Mouse (Mus musculus): Measurements from ENCODE around the gene Cfl1. TPM values are rescaled to one million over a fixed set of nuclear protein-coding genes. Genes with fewer than 3 reads are reported as not detected.

Cfl1 gene
- polyA plus RNA-seq, 1 experiment from 2014 or later, result 2,378 TPM

DNA sequence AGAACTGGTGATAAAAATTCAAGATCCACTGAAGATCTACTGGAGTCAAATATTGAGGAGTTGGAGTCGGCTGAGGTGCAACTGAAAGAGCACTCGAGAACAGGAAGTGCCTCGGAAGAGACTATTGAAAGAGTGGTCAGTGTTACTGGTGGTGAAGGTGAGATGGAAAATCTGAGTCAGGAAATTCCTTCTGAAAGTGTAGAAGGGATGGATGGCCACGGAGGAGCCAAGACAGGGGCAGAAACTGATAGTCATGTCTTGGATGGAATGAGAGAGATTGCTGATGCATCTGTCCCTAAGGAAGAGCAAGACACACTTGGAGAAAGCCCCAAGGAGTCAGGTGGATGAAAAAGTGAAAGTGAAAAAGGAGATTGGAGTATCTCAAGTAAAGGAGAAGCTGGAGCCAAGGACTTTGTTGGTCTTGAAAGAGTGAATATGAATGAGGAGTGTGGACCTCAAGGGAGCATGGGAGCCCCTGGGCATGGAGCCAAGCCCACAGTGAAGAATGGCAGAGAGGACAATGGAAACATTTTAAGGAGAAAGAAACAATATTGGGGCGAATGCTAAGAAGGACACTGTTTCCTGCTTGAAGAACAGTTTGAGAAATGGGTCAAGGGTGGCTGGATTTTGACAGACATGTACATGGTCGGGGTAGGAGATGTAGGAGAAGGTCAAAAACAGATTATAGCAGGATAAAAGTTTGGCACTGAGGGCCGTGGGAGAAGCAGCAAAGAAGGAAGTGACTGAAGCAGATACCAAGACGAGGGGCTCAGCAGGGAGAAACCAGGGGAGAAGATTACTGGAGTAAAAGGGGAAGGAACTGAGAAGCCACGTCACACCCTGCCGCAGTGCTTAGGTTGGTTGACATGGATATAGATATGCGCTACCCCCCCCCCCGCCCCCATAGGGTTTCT, 22.1 kb downstream of the Cfl1 start:
- no peaks in the 10 kb centered on the region for H3K27me3 ChIP-seq (replicated peaks; ENCODE audit: control insufficient read depth, insufficient read depth, low read length)
- H3K27ac ChIP-seq (ENCODE audit: low read length), result no peak overlapping the region
- no peak overlapping the region for H3K4me3 ChIP-seq (ENCODE audit: low read length)
- H3K4me1 ChIP-seq (ENCODE audit: control insufficient read depth, insufficient read depth, low read length), result peaks cover 27% of the 10 kb centered on the region
- no peaks in the 10 kb centered on the region for H3K36me3 ChIP-seq (ENCODE audit: control insufficient read depth, insufficient read depth, low read length)
- 78% methylated on average over 12 of the region's 12 CpGs for whole genome bisulfite sequencing
- ATAC-seq, result no peak
- no peak overlapping the region for H3K4me2 ChIP-seq (ENCODE audit: low read depth, low read length)
- no peak overlapping the region for H3K9ac ChIP-seq (ENCODE audit: low read depth, low read length)
- H3K9me3 ChIP-seq (ENCODE audit: control insufficient read depth, low read length), result no peaks in the 10 kb centered on the region

DNA sequence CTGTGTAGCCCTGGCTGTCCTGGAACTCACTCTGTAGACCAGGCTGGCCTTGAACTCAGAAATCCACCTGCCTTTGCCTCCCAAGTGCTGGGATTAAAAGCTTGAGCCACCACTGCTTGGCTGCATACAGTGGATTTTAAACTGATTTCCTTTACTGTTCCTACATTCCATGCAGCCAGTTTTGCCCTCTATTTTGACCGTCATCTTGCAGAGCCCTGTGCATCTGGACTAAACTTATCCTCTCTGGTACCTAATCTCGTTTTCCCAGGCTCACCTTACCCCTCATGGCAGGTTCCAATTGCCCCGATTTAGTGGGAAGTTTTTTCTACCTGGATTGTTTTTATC, 22.7 kb downstream of the Cfl1 start:
- no peak for ATAC-seq
- Histone ChIP-seq H3K36me3 (ENCODE audit: control insufficient read depth, insufficient read depth, low read length) (no peaks in the 10 kb centered on the region), H3K9me3 (ENCODE audit: control insufficient read depth, low read length) (no peaks in the 10 kb centered on the region), H3K9ac (ENCODE audit: low read depth, low read length) (no peak overlapping the region), H3K4me2 (ENCODE audit: low read depth, low read length) (no peak overlapping the region), H3K27me3 (replicated peaks; ENCODE audit: control insufficient read depth, insufficient read depth, low read length) (no peaks in the 10 kb centered on the region), H3K27ac (ENCODE audit: low read length) (no peak overlapping the region), H3K4me1 (ENCODE audit: control insufficient read depth, insufficient read depth, low read length) (peaks cover 27% of the 10 kb centered on the region), H3K4me3 (ENCODE audit: low read length) (no peak overlapping the region)
- 84% methylated on average over 3 of the region's 3 CpGs for WGBS

DNA sequence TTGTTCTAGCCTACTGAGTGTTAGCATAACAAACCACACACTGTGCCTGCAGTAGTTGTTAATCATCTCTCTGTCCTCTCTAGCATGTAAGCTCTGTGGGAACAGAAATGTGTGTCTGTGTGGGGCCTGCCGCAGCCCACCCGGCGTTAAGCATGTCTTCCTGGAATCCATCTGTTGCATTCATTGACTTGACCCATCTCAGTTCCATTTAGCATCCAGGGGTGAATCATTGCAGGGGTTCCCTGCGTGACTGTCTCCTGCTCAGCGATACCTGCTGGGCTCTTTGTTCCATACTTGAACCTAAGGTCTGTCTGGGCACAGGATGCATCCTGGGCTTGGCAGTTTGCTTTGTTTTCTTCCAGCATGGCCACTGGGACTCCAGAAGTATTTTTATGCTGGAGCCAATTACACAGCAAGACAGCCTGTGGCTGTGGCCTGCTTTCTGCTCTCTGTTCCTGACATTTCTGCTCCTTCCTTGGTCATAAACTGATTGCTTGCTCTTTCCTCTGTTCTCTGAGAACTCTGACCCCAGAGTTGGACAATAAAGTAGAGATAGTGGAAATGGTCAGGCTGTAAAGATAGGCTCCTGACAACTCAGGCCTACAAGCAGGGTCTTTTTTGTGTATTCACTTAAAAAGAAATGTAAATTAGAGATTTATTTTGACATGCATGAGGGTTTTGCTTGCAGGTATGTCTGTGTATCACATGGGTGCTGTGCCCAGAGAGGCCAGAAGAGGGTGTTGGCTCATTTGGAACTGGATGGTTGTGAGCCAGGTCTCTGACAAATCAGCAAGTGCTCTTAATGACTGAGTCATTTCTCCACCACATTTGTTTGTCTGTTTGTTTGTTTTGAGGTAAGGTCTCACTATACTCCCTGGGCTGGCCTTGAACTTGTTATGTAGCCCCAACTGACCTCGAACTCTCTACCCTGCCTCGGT, 25.9 kb downstream of the Cfl1 start:
- H3K9me3 ChIP-seq (ENCODE audit: control insufficient read depth, low read length), result no peaks in the 10 kb centered on the region
- WGBS, result 68% methylated on average over 7 of the region's 7 CpGs
- no peak overlapping the region for H3K9ac ChIP-seq (ENCODE audit: low read depth, low read length)
- peak; percentile 62 for ATAC-seq
- H3K4me1 ChIP-seq (ENCODE audit: control insufficient read depth, insufficient read depth, low read length), result peaks cover 19% of the 10 kb centered on the region
- H3K4me3 ChIP-seq (ENCODE audit: low read length), result no peak overlapping the region
- no peaks in the 10 kb centered on the region for H3K36me3 ChIP-seq (ENCODE audit: control insufficient read depth, insufficient read depth, low read length)
- H3K27ac ChIP-seq (ENCODE audit: low read length), result peak overlapping the region; percentile 65
- no peak overlapping the region for H3K4me2 ChIP-seq (ENCODE audit: low read depth, low read length)
- no peaks in the 10 kb centered on the region for H3K27me3 ChIP-seq (replicated peaks; ENCODE audit: control insufficient read depth, insufficient read depth, low read length)

DNA sequence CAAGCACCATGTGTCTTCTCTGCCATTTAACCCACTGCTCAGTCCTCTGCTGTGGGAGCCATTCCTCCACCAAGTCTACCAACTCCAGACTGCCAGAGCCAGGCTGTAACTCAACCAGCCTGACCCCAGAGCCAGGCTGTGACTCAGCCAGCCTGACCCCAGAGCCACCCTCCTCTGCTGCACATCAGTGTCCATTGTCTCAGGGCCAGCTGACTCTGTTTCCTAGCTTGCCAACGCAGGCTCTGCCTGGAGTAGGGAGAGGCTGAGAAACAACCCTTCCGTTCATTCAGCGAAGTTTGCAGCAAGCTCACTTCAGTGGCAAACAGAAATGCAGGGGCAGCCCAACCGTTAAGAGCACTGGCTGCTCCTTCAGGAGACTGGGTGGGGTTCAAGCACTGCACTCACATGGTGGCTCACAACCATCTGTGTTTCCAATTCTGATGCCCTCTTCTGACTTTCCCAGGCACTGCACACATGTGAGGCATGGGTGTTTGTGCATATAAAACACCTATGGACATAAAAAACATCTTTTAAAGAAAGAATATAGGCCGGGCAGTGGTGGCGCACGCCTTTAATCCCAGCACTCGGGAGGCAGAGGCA, 26.8 kb downstream of the Cfl1 start:
- no peaks in the 10 kb centered on the region for H3K27me3 ChIP-seq (replicated peaks; ENCODE audit: control insufficient read depth, insufficient read depth, low read length)
- H3K36me3 ChIP-seq (ENCODE audit: control insufficient read depth, insufficient read depth, low read length), result no peaks in the 10 kb centered on the region
- no peak overlapping the region for H3K9ac ChIP-seq (ENCODE audit: low read depth, low read length)
- no peak overlapping the region for H3K4me2 ChIP-seq (ENCODE audit: low read depth, low read length)
- WGBS, result 76% methylated on average over 8 of the region's 8 CpGs
- no peak overlapping the region for H3K4me3 ChIP-seq (ENCODE audit: low read length)
- H3K27ac ChIP-seq (ENCODE audit: low read length), result peak overlapping the region; percentile 17
- H3K9me3 ChIP-seq (ENCODE audit: control insufficient read depth, low read length), result no peaks in the 10 kb centered on the region
- H3K4me1 ChIP-seq (ENCODE audit: control insufficient read depth, insufficient read depth, low read length), result peaks cover 15% of the 10 kb centered on the region
- ATAC-seq, result peak; percentile 29; the same call in 1 of the 2 replicates

DNA sequence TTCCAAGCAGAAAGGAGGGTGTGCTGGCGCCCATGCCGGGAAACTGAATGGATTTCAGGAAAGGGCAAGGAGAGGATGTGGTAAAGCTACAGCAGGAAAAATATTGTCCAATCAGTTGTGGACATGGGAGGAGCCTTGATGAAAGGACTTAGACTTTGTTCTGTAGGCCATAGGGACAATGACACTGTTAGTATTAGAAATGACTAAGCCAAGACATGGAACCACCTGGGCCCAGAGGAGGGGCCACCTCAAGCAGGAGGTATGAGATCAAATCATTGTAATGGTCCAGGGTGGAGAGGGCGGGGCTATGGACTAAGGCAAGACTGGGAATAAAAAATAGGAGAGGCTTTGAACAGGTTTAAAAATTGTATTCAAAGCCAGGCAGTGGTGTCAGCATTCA, 28.5 kb downstream of the Cfl1 start:
- Histone ChIP-seq H3K4me3 (ENCODE audit: low read length) (no peak overlapping the region), H3K4me1 (ENCODE audit: control insufficient read depth, insufficient read depth, low read length) (peaks cover 8% of the 10 kb centered on the region), H3K36me3 (ENCODE audit: control insufficient read depth, insufficient read depth, low read length) (no peaks in the 10 kb centered on the region), H3K4me2 (ENCODE audit: low read depth, low read length) (no peak overlapping the region), H3K27me3 (replicated peaks; ENCODE audit: control insufficient read depth, insufficient read depth, low read length) (no peaks in the 10 kb centered on the region), H3K27ac (ENCODE audit: low read length) (no peak overlapping the region), H3K9me3 (ENCODE audit: control insufficient read depth, low read length) (no peaks in the 10 kb centered on the region), H3K9ac (ENCODE audit: low read depth, low read length) (no peak overlapping the region)
- peak; percentile 50 for ATAC-seq
- WGBS, result 88% methylated on average over 3 of the region's 3 CpGs

DNA sequence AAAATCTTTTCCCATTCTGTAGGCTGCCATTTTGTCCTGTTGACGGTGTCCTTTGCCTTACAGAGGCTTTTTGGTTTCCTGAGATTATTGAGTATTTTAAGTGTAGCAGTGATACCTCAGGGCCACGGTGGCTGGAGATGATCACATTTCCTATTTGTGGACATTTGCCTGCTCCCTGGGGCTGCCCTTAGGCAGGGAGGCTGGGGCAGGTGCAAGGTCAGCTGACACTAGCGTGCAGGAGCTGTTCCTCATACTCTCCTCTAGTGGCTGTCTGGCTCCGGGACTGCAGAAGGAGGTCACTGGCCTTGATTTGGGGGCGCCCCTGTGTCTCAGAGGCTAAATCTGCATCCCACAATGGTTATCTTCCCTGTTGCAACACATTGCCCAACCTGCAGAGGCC, 34.9 kb downstream of the Cfl1 start:
- no peaks in the 10 kb centered on the region for H3K9me3 ChIP-seq (ENCODE audit: control insufficient read depth, low read length)
- H3K4me3 ChIP-seq (ENCODE audit: low read length), result no peak overlapping the region
- H3K9ac ChIP-seq (ENCODE audit: low read depth, low read length), result no peak overlapping the region
- no peaks in the 10 kb centered on the region; the same call in 1 of the 2 replicates for H3K4me1 ChIP-seq (ENCODE audit: control insufficient read depth, insufficient read depth, low read length)
- H3K27ac ChIP-seq (ENCODE audit: low read length), result no peak overlapping the region
- no peaks in the 10 kb centered on the region for H3K36me3 ChIP-seq (ENCODE audit: control insufficient read depth, insufficient read depth, low read length)
- WGBS, result 69% methylated on average over 5 of the region's 5 CpGs
- no peak for ATAC-seq
- H3K4me2 ChIP-seq (ENCODE audit: low read depth, low read length), result no peak overlapping the region
- H3K27me3 ChIP-seq (replicated peaks; ENCODE audit: control insufficient read depth, insufficient read depth, low read length), result no peaks in the 10 kb centered on the region

DNA sequence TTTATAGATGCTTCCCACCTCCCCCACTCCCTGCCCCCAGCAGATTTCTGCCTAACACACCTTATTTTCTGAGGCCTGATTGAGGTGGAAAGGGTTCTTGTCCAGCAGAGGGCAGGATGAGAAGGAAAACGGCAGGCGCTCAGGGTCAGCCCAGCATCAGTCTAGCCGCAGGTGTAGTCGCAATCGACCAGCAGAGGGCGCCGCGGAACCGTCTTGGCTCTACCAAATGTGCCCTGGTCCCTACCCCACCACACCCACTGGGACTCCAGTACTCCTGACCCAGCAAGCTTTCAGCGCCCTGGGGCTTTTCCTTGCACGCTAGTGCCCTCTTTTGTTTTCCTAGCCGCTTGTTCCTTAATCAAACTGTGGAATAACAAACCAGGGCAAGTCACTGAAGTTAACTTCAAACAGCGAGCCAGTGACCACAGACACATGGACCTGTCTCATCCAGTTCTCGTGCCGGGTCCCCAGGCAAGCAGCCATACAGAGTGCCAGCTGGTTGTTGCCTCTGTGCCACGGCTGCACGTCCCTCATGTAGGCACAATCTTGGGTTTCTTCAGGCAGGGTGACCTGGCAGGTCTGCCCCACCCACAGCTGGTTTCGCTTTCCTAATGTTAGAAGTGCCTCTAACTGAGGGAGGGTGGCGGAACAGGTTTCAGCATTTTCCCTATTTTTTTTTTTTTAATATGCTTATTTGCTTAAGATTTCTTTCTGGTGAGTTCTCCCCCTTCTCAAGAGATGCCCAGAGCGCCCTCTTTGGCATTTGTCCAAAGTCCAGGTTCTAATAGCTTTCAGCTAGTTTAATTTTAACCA, 39.3 kb downstream of the Cfl1 start:
- H3K9ac ChIP-seq (ENCODE audit: low read depth, low read length), result peak overlapping the region; percentile 58
- ATAC-seq, result peak; percentile 99
- 12% methylated on average over 20 of the region's 20 CpGs for WGBS

DNA sequence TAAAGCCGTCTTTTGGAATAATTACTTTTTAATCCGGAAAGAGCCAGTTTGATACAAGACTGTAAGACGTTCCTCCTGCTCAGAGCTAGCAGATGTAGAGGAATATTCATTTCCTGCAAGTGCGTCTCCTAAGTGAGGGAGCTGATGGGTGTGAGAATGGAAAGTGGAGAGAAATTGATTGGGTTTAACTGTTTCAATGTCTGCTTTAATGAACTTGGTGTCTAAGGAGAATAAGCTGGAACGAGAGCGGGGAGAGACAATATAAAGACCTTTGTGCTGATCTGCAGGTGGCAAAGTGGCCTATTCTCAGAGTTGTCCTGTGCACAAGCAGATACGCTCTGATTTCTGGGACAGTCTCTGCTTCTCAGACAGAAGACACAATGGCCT, 39.9 kb downstream of the Cfl1 start:
- ATAC-seq, result no peak; the same call in 1 of the 2 replicates
- 38% methylated on average over 7 of the region's 7 CpGs for WGBS
- H3K27ac ChIP-seq (ENCODE audit: low read length), result peak overlapping the region; percentile 96

More for the DNA sequence above, 39.3 kb downstream of the Cfl1 start:
- H3K4me1 ChIP-seq (ENCODE audit: control insufficient read depth, insufficient read depth, low read length), result no peaks in the 10 kb centered on the region; the same call in 1 of the 2 replicates
- no peaks in the 10 kb centered on the region for H3K27me3 ChIP-seq (replicated peaks; ENCODE audit: control insufficient read depth, insufficient read depth, low read length)
- H3K4me2 ChIP-seq (ENCODE audit: low read depth, low read length), result peak overlapping the region; percentile 63
- no peaks in the 10 kb centered on the region for H3K36me3 ChIP-seq (ENCODE audit: control insufficient read depth, insufficient read depth, low read length)
- H3K4me3 ChIP-seq (ENCODE audit: low read length), result peak overlapping the region; percentile 38
- no peaks in the 10 kb centered on the region for H3K9me3 ChIP-seq (ENCODE audit: control insufficient read depth, low read length)
- peak overlapping the region; percentile 96 for H3K27ac ChIP-seq (ENCODE audit: low read length)

More for the DNA sequence above, 39.9 kb downstream of the Cfl1 start:
- Histone ChIP-seq H3K4me1 (ENCODE audit: control insufficient read depth, insufficient read depth, low read length) (no peaks in the 10 kb centered on the region; the same call in 1 of the 2 replicates), H3K4me2 (ENCODE audit: low read depth, low read length) (peak overlapping the region; percentile 63; the same call in 1 of the 2 replicates), H3K27me3 (replicated peaks; ENCODE audit: control insufficient read depth, insufficient read depth, low read length) (no peaks in the 10 kb centered on the region), H3K36me3 (ENCODE audit: control insufficient read depth, insufficient read depth, low read length) (no peaks in the 10 kb centered on the region), H3K9me3 (ENCODE audit: control insufficient read depth, low read length) (no peaks in the 10 kb centered on the region), H3K9ac (ENCODE audit: low read depth, low read length) (peak overlapping the region; percentile 27; the same call in 1 of the 2 replicates), H3K4me3 (ENCODE audit: low read length) (peak overlapping the region; percentile 38)
